Mouse (Mus musculus) gastrocnemius, postnatal 36 days (tissue): ENCODE measurements around the gene Rpl11. TPM values are rescaled to one million over a fixed set of nuclear protein-coding genes. Genes with fewer than 3 reads are reported as not detected.
"Not testable (repeated sequence)": the region's sequence is repeated elsewhere in the genome, so short reads cannot be mapped to it uniquely, and the experiment has no call there.

Source experiments
- DNase-seq, 2 experiments: peaks; one replicate each; pipeline ENCODE4 v3.0.0; 2022
- intact Hi-C: fragments of 180-260 bp; cut with DNase I; formaldehyde crosslinking; loops from one replicate; pipeline ENCODE4 v1.15.1; 2025
- total RNA-seq, 2 experiments: library from RNA; stranded (reverse); gene quantifications; 2 replicates each; pipeline ENCODE4 v1.2.3; 2021

Gene Rpl11
- total RNA-seq, 2 experiments from 2014 or later = 188 to 251 TPM

GRCm38 (mm10) chr4:135986301-135986942 is 66.8 kb downstream of the Rpl11 start:
- intact Hi-C loops = loop anchor here (5.0 kb wide), 1 partner anchor 41 kb away; no protein-coding TSS in a partner anchor
- no peak for DNase-seq

- intact Hi-C loops = loop anchor here (5.0 kb wide), 1 partner anchor 42 kb away; no protein-coding TSS in a partner anchor
- no peak for DNase-seq
Observed at GRCm38 (mm10) chr4:135985769-135986168, 67.5 kb downstream of the Rpl11 start.

- intact Hi-C loops = loop anchor here (5.0 kb wide), 1 partner anchor 42 kb away; no protein-coding TSS in a partner anchor
- no peak for DNase-seq
Observed at GRCm38 (mm10) chr4:135985193-135985592, 68.0 kb downstream of the Rpl11 start.

GRCm38 (mm10) chr4:135984556-135984955 is 68.7 kb downstream of the Rpl11 start:
- DNase-seq = no peak
- intact Hi-C loops = no loop called here

GRCm38 (mm10) chr4:135981524-135982063 is 71.6 kb downstream of the Rpl11 start:
- intact Hi-C loops = no loop called here
- DNase-seq = no peak

GRCm38 (mm10) chr4:135980223-135980622 is 73.0 kb downstream of the Rpl11 start:
- intact Hi-C loops, DNase-seq: not testable (repeated sequence)

Other genes starting within 250 kb of the Rpl11 start
- 10 to 100 TPM; 23.7 to 23.9 TPM for gene Srsf10, start 197.7 kb downstream of the Rpl11 start, total RNA-seq
- 10 to 100 TPM; 25.4 to 31.2 TPM for gene Pnrc2, start 179.6 kb downstream of the Rpl11 start, total RNA-seq
- gene Cnr2, start 158.0 kb downstream of the Rpl11 start, total RNA-seq = under 1 TPM; 0.07 to 0.08 TPM
- gene Fuca1, start 132.7 kb downstream of the Rpl11 start, total RNA-seq = 10 to 100 TPM; 16.4 to 18.7 TPM
- 10 to 100 TPM; 38.7 to 39.0 TPM for gene Hmgcl, start 107.0 kb downstream of the Rpl11 start, total RNA-seq
- gene Gale, start 89.7 kb downstream of the Rpl11 start, total RNA-seq = under 1 TPM; 0.49 to 0.69 TPM
- 10 to 100 TPM; 22.8 to 27.2 TPM for gene Lypla2, start 80.8 kb downstream of the Rpl11 start, total RNA-seq
- gene Pithd1, start 66.2 kb downstream of the Rpl11 start, total RNA-seq = 10 to 100 TPM; 21.3 to 23.9 TPM
- gene Eloa, start 31.7 kb downstream of the Rpl11 start, total RNA-seq = 10 to 100 TPM; 50.3 to 60.4 TPM
- 10 to 100 TPM; 13.8 to 14.1 TPM for gene Id3, start 90.1 kb upstream of the Rpl11 start, total RNA-seq
- 1 to 10 TPM; 1.3 to 1.9 TPM for gene E2f2, start 119.0 kb upstream of the Rpl11 start, total RNA-seq
- gene Asap3, start 152.9 kb upstream of the Rpl11 start, total RNA-seq = 1 to 10 TPM; 1.8 to 2.1 TPM
- 100 to 1,000 TPM; 272 to 347 TPM for gene Tcea3, start 194.3 kb upstream of the Rpl11 start, total RNA-seq
- 10 to 100 TPM; 19.7 to 22.4 TPM for gene Zfp46, start 231.3 kb upstream of the Rpl11 start, total RNA-seq